Mouse (Mus musculus): ENCODE measurements at regions not wholly inside any gene's neighbourhood (a gene's known extent, or its start where the extent isn't known, plus 50 kb on each side); places are given as distances from the start of the nearest gene placed in this dataset.

DNA sequence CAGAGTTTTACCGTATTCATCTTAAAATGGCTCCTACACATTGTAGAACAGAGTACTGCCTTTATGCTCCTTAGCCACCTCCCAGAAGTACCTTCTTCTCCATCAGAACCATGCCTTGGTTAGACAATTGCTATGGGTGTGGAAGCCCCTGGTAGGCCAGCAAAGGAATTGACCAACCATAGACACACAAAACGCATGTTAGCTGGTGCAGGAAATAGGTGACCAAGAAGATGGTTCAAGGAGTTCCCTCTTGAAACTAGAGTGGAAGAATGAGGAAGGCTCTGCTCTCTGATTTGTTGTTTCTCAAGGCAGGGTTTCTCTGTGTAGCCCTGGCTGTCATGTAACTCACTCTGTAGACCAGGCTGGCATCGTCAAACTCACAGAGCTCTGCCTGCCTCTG, 77.2 kb upstream of the Zcchc13 start:
- TF ChIP-seq POLR2A (IDR thresholded peaks at IDR 0.05; ENCODE audit: control insufficient read depth, low read depth, low read length) (no peak), CTCF (IDR thresholded peaks at IDR 0.05; ENCODE audit: control insufficient read depth, insufficient read depth, insufficient replicate concordance, low read depth, low read length) (no peak)

Data from testis, adult 2 months (tissue).